Mouse (Mus musculus): ENCODE results near the gene Mmp9. TPM values are rescaled to one million over a fixed set of nuclear protein-coding genes. Genes with fewer than 3 reads are reported as not detected.

The Mmp9 gene
- total RNA-seq, 2 experiments from 2014 or later: 1.4 TPM

GRCm38 (mm10) chr2:164997721-164998428, 57.3 kb downstream of the Mmp9 start:
- intact Hi-C loops (cut with DNase I): no loop called here
- DNase-seq (ENCODE audit: extremely low spot score in 1 of 2, low spot score in 2 of 2): no peak
- Histone ChIP-seq H3K27ac (peak overlapping the region; percentile 81), H3K4me3 (no peak overlapping the region)
- no peak for TF ChIP-seq CTCF (IDR thresholded peaks at IDR 0.05)

GRCm38 (mm10) chr2:165001958-165002357, 61.4 kb downstream of the Mmp9 start:
- TF ChIP-seq CTCF (IDR thresholded peaks at IDR 0.05): peak; percentile 31
- Histone ChIP-seq H3K27ac (no peak overlapping the region), H3K4me3 (no peak overlapping the region)
- intact Hi-C loops (cut with DNase I): no loop called here
- DNase-seq (ENCODE audit: extremely low spot score in 1 of 2, low spot score in 2 of 2): no peak

GRCm38 (mm10) chr2:165003108-165003507, 62.5 kb downstream of the Mmp9 start:
- Histone ChIP-seq H3K27ac (no peak overlapping the region), H3K4me3 (no peak overlapping the region)
- DNase-seq (ENCODE audit: extremely low spot score in 1 of 2, low spot score in 2 of 2): no peak
- TF ChIP-seq CTCF (IDR thresholded peaks at IDR 0.05): no peak; the same call in 1 of the 2 replicates
- intact Hi-C loops (cut with DNase I): no loop called here

GRCm38 (mm10) chr2:165004237-165004636, 63.7 kb downstream of the Mmp9 start:
- TF ChIP-seq CTCF (IDR thresholded peaks at IDR 0.05): no peak
- intact Hi-C loops (cut with DNase I): no loop called here
- no peak overlapping the region for H3K4me3 ChIP-seq

More at GRCm38 (mm10) chr2:165004237-165004636, 63.7 kb downstream of the Mmp9 start:
- H3K27ac ChIP-seq: no peak overlapping the region
- DNase-seq (ENCODE audit: extremely low spot score in 1 of 2, low spot score in 2 of 2): no peak

Other genes with a start within 250 kb of the Mmp9 start
- not detected for gene Spint4, start 242.3 kb upstream of the Mmp9 start, total RNA-seq (2021)
- gene Spint5, start 225.5 kb upstream of the Mmp9 start, total RNA-seq (2021): not detected
- gene Wfdc3, start 194.8 kb upstream of the Mmp9 start, total RNA-seq (2021): 1 to 10 TPM; 1.4 to 1.6 TPM
- gene Dnttip1, start 194.8 kb upstream of the Mmp9 start, total RNA-seq (2021): 10 to 100 TPM; 37.6 to 37.9 TPM
- gene Ube2c, start 170.9 kb upstream of the Mmp9 start, total RNA-seq (2021): under 1 TPM in 1 of 2 experiments, not detected in 1; 0.36 TPM
- gene Tnnc2, start 160.8 kb upstream of the Mmp9 start, total RNA-seq (2021): 1 to 10 TPM in 1 of 2 experiments, not detected in 1; 1.1 TPM
- 10 to 100 TPM; 54.4 to 57.2 TPM for gene Snx21, start 155.0 kb upstream of the Mmp9 start, total RNA-seq (2021)
- 10 to 100 TPM; 26.6 to 28.3 TPM for gene Acot8, start 135.9 kb upstream of the Mmp9 start, total RNA-seq (2021)
- gene Zswim3, start 135.7 kb upstream of the Mmp9 start, total RNA-seq (2021): 1 to 10 TPM; 8.6 to 9.0 TPM
- 10 to 100 TPM; 21.7 to 22.7 TPM for gene Zswim1, start 118.1 kb upstream of the Mmp9 start, total RNA-seq (2021)
- gene Spata25, start 112.2 kb upstream of the Mmp9 start, total RNA-seq (2021): under 1 TPM; 0.45 to 0.58 TPM
- gene Ctsa, start 107.9 kb upstream of the Mmp9 start, total RNA-seq (2021): 10 to 100 TPM; 89.5 to 96.2 TPM
- 1 to 10 TPM; 3.9 to 5.3 TPM for gene Neurl2, start 107.3 kb upstream of the Mmp9 start, total RNA-seq (2021)
- gene Pltp, start 83.1 kb upstream of the Mmp9 start, total RNA-seq (2021): 10 to 100 TPM; 78.1 to 82.4 TPM
- 10 to 100 TPM; 44.8 to 48.8 TPM for gene Pcif1, start 61.5 kb upstream of the Mmp9 start, total RNA-seq (2021)
- gene Zfp335, start 29.0 kb upstream of the Mmp9 start, total RNA-seq (2021): 10 to 100 TPM; 27.2 to 28.0 TPM
- gene Slc12a5, start 20.0 kb downstream of the Mmp9 start, total RNA-seq (2021): 100 to 1,000 TPM; 575 to 581 TPM
- 10 to 100 TPM; 55.5 to 57.5 TPM for gene Ncoa5, start 94.1 kb downstream of the Mmp9 start, total RNA-seq (2021)
- gene Cd40, start 114.8 kb downstream of the Mmp9 start, total RNA-seq (2021): under 1 TPM; 0.42 to 0.61 TPM
- gene 1700025C18Rik, start 150.0 kb downstream of the Mmp9 start, total RNA-seq (2021): not detected